Mouse (Mus musculus) heart, postnatal 0 days (tissue): Measurements from ENCODE around the gene Tbc1d17. TPM values are rescaled to one million over a fixed set of nuclear protein-coding genes. Genes with fewer than 3 reads are reported as not detected.

Source experiments
- ATAC-seq: fragments of 200-750 bp; cut with Nextera tagmentation; 2 replicates; pipeline ENCODE4 v1.8.0; 2017; ENCODE audit warnings: low read depth, moderate number of reproducible peaks, moderate library complexity; ENCODE audit not compliant: insufficient read depth
- DNase-seq: peaks from one replicate; pipeline ENCODE4 v3.0.0-alpha.2; 2016; ENCODE audit warnings: low spot score
- H3K27ac ChIP-seq: fragments of 300-500 bp; sonication (generic); 2 replicates; pipeline ENCODE4 v1.5.1; 2014; ENCODE audit warnings: low read depth, mild to moderate bottlenecking
- H3K27me3 ChIP-seq: fragments of 300-500 bp; sonication (generic); 2 replicates; pipeline ENCODE4 v1.6.1; 2014; ENCODE audit warnings: low read length, mixed read lengths; ENCODE audit not compliant: control insufficient read depth, insufficient read depth
- H3K36me3 ChIP-seq: fragments of 300-500 bp; sonication (generic); replicated peaks from 2 replicates; pipeline ENCODE4 v1.6.1; 2014; ENCODE audit warnings: low read length, mixed read lengths; ENCODE audit not compliant: control insufficient read depth, insufficient read depth
- H3K4me1 ChIP-seq: fragments of 300-500 bp; sonication (generic); 2 replicates; pipeline ENCODE4 v1.6.1; 2014; ENCODE audit warnings: antibody characterized with exemption; ENCODE audit not compliant: control insufficient read depth, insufficient read depth
- H3K4me2 ChIP-seq: fragments of 300-500 bp; sonication (generic); 2 replicates; pipeline ENCODE4 v1.6.1; 2014; ENCODE audit warnings: low read depth, mild to moderate bottlenecking, low read length, moderate library complexity
- H3K4me3 ChIP-seq: fragments of 300-500 bp; sonication (generic); 2 replicates; pipeline ENCODE4 v1.5.1; 2014; ENCODE audit warnings: low read depth, low read length
- H3K9ac ChIP-seq: fragments of 300-500 bp; sonication (generic); replicated peaks from 2 replicates; pipeline ENCODE4 v1.6.1; 2014; ENCODE audit warnings: low read depth, low read length, mixed read lengths
- H3K9me3 ChIP-seq: fragments of 300-500 bp; sonication (generic); replicated peaks from 2 replicates; pipeline ENCODE4 v1.6.1; 2016; ENCODE audit warnings: low read length; ENCODE audit not compliant: control insufficient read depth
- CTCF ChIP-seq: IDR thresholded peaks from 2 replicates; pipeline ENCODE4 v1.5.1; 2016; ENCODE audit warnings: antibody characterized with exemption, control low read depth, low read depth
- EP300 ChIP-seq: IDR thresholded peaks from 2 replicates; pipeline ENCODE4 v1.6.1; 2016; ENCODE audit warnings: antibody characterized with exemption, low read depth
- WGBS: fragments of 180-500 bp; shearing (Covaris S2); extraction: QIAGEN DNeasy Blood & Tissue Kit; methylation state at CpG from one replicate; pipeline ENCODE4 v1.1.7; 2014; 5-methylcytosine and 5-hydroxymethylcytosine counted together
- polyA plus RNA-seq: library from polyadenylated mRNA; unstranded; fragments of >200 nt; fragmentation: Nextera tagmentation; extraction: Ambion mirVana; gene quantifications from 2 replicates; pipeline ENCODE4 v1.2.1, GENCODE M21; 2015
- total RNA-seq: library from RNA; depleted of rRNA; stranded (reverse); fragments of >200 nt; gene quantifications from 2 replicates; pipeline ENCODE4 v1.2.3, GENCODE M21; 2014; ENCODE audit warnings: low replicate concordance

Gene Tbc1d17
- total and polyA plus RNA-seq, 2 experiments from 2014 or later: 51.7 to 101 TPM

- Histone ChIP-seq H3K9ac (peak overlapping the region; percentile 74), H3K27ac (peak overlapping the region; percentile 84), H3K4me3 (peak overlapping the region; percentile 84), H3K27me3 (no peaks in the 10 kb centered on the region), H3K4me1 (peaks cover 24% of the 10 kb centered on the region), H3K9me3 (no peaks in the 10 kb centered on the region), H3K4me2 (peak overlapping the region; percentile 95), H3K36me3 (peaks cover 18% of the 10 kb centered on the region)
- 29% methylated on average over 8 of the region's 8 CpGs for WGBS
- ATAC-seq (no peak), DNase-seq (no peak)
- TF ChIP-seq CTCF (no peak), EP300 (no peak)
Observed at GRCm38 (mm10) chr7:44857905-44858304, 9.0 kb upstream of the Tbc1d17 start.

GRCm38 (mm10) chr7:44857042-44857552, 8.2 kb upstream of the Tbc1d17 start, which contains the start of gene Pnkp:
Gene Pnkp (plus strand): TSS chr7:44857139.
- H3K4me1 ChIP-seq: peaks cover 24% of the 10 kb centered on the region
- peak; percentile 24 for ATAC-seq

GRCm38 (mm10) chr7:44856265-44856916, 7.5 kb upstream of the Tbc1d17 start:
- DNase-seq (no peak), ATAC-seq (no peak)
- H3K4me2 ChIP-seq: peak overlapping the region; percentile 95
- H3K4me1 ChIP-seq: peaks cover 24% of the 10 kb centered on the region
- 60% methylated on average over 9 of the region's 9 CpGs for WGBS
- 0 out of 2 replicates have a peak, but pooled peaks cover 5% of the 10 kb centered on the region for H3K36me3 ChIP-seq
- H3K27ac ChIP-seq: peak overlapping the region; percentile 84
- H3K9me3 ChIP-seq: no peaks in the 10 kb centered on the region
- H3K27me3 ChIP-seq: no peaks in the 10 kb centered on the region
- peak overlapping the region; percentile 84 for H3K4me3 ChIP-seq
- H3K9ac ChIP-seq: peak overlapping the region; percentile 74; the same call in 1 of the 2 replicates
- TF ChIP-seq EP300 (no peak), CTCF (no peak)

More at GRCm38 (mm10) chr7:44857042-44857552, 8.2 kb upstream of the Tbc1d17 start, which contains the start of gene Pnkp:
- Histone ChIP-seq H3K4me3 (peak within 1 kb of the TSS; percentile 84), H3K27ac (peak within 1 kb of the TSS; percentile 84), H3K36me3 (0 out of 2 replicates have a peak, but pooled peaks cover 12% of the 10 kb centered on the region), H3K27me3 (no peaks in the 10 kb centered on the region), H3K9ac (peak within 1 kb of the TSS; percentile 74), H3K9me3 (no peaks in the 10 kb centered on the region), H3K4me2 (peak within 1 kb of the TSS; percentile 95)
- peak; percentile 84 for DNase-seq
- WGBS: under 1% methylated on average over 32 of the region's 32 CpGs
- TF ChIP-seq EP300 (no peak), CTCF (no peak)

GRCm38 (mm10) chr7:44855036-44855435, 6.2 kb upstream of the Tbc1d17 start:
- peak overlapping the region; percentile 83 for H3K4me2 ChIP-seq
- peak overlapping the region; percentile 63 for H3K4me3 ChIP-seq
- ATAC-seq (no peak), DNase-seq (no peak)
- peak overlapping the region; percentile 97 for H3K27ac ChIP-seq
- 35% methylated on average over 10 of the region's 10 CpGs for WGBS
- H3K36me3 ChIP-seq: 0 out of 2 replicates have a peak, but pooled peaks cover 4% of the 10 kb centered on the region
- H3K9ac ChIP-seq: peak overlapping the region; percentile 79
- no peaks in the 10 kb centered on the region for H3K27me3 ChIP-seq
- H3K9me3 ChIP-seq: no peaks in the 10 kb centered on the region
- peaks cover 30% of the 10 kb centered on the region for H3K4me1 ChIP-seq
- TF ChIP-seq CTCF: no peak
- no peak for TF ChIP-seq EP300

- 2% methylated on average over 43 of the region's 45 CpGs for WGBS
- TF ChIP-seq EP300 (peak; percentile 59; the same call in 1 of the 2 replicates), CTCF (no peak)
- peaks cover 30% of the 10 kb centered on the region for H3K4me1 ChIP-seq
Observed at GRCm38 (mm10) chr7:44854356-44855031, 5.6 kb upstream of the Tbc1d17 start.

More at GRCm38 (mm10) chr7:44854356-44855031, 5.6 kb upstream of the Tbc1d17 start:
- Histone ChIP-seq H3K36me3 (0 out of 2 replicates have a peak, but pooled peaks cover 4% of the 10 kb centered on the region), H3K9ac (peak overlapping the region; percentile 79), H3K4me3 (peak overlapping the region; percentile 63), H3K27me3 (no peaks in the 10 kb centered on the region), H3K4me2 (peak overlapping the region; percentile 83), H3K9me3 (no peaks in the 10 kb centered on the region), H3K27ac (peak overlapping the region; percentile 97)
- peak; percentile 79 for DNase-seq
- peak; percentile 57 for ATAC-seq
